Mouse (Mus musculus) testis, adult 2 months (tissue): Measurements from ENCODE around the gene Mrps21.

ENCODE experiments used
- CTCF ChIP-seq: fragments of 200-500 bp; IDR thresholded peaks from 2 replicates; pipeline ENCODE4 v1.5.1; 2012; ENCODE audit warnings: low read depth, mild to moderate bottlenecking, inconsistent platforms, low read length, moderate library complexity; ENCODE audit not compliant: control insufficient read depth, insufficient read depth, insufficient replicate concordance
- POLR2A ChIP-seq: fragments of 200-500 bp; IDR thresholded peaks from 2 replicates; pipeline ENCODE4 v1.6.1; 2012; ENCODE audit warnings: low read depth, mild to moderate bottlenecking, inconsistent platforms, low read length, moderate library complexity; ENCODE audit not compliant: control insufficient read depth

GRCm38 (mm10) chr3:95865050-95865449 is 6.3 kb downstream of the Mrps21 start:
- TF ChIP-seq POLR2A (no peak), CTCF (no peak)
